Mouse (Mus musculus): Measurements from ENCODE around the gene Gltp. TPM values are rescaled to one million over a fixed set of nuclear protein-coding genes. Genes with fewer than 3 reads are reported as not detected.

Gene Gltp
- polyA plus RNA-seq, 1 experiment from 2014 or later: 45.9 TPM

DNA sequence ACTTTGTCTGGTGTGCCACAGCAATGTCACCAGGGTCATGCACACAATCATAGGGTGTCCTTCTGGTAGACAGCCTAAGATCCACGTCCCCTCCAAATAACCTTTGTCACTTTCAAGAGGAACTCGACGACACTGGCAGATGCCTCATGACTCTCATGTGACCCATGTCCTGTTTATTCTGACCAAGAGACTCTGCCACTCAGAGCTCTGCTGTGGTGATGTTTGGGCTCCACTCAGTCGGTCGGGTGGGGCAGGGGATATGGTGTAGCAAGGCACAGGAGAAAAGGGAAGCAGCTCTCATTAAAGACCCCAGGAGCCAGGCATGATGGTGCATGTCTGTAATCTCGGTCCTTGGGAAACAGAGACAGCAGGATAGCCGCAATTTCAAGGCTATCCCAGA is 8.2 kb upstream of the Gltp start:
- no peaks in the 10 kb centered on the region for H3K4me1 ChIP-seq (replicated peaks)
- peaks cover 11% of the 10 kb centered on the region for H3K27me3 ChIP-seq
- no peak overlapping the region for H3K4me3 ChIP-seq
- H3K4me2 ChIP-seq: no peak overlapping the region
- no peak for ATAC-seq (replicated peaks; ENCODE audit: insufficient number of reproducible peaks, insufficient read depth, low FRiP score, low read depth)
- H3K27ac ChIP-seq: no peak overlapping the region
- no peaks in the 10 kb centered on the region for H3K9me3 ChIP-seq (replicated peaks)
- no peak overlapping the region for H3K9ac ChIP-seq
- WGBS: 44% methylated on average over 7 of the region's 7 CpGs
- H3K36me3 ChIP-seq: no peaks in the 10 kb centered on the region

DNA sequence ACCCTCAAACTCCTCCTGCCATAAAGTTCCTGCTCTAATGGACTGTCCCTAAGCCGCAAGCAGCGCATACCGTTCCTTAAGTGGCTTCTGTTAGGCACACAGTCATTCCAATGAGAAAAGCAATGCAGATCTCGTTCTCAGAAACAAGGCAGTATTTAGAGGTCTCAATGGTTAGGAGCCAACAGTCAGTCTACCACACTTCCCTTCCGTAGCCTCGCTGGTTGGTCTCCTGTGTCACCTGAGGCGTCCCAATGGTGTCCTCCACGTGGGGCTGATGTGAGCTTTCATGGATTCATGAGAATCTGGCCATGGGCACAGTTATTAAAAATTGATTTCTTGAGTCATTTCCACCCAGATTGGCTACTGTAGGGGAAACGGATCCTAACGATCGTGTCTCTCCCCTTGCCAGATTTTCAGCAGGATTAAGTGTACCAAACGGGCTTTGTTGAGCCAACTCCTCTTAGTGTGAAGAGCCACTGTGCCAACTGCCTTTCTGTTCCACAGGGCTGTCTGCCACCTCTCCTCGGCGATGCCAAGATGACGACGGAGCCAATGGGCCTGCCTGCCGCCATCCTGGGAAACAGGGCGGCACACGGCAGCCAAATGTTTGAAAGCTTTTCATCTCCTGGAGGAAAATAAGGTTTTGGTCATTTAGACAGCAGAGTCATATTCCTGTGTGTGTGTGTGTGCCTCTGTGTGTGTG is 7.4 kb upstream of the Gltp start:
- ATAC-seq (replicated peaks; ENCODE audit: insufficient number of reproducible peaks, insufficient read depth, low FRiP score, low read depth): no peak
- no peak overlapping the region for H3K4me2 ChIP-seq
- no peak overlapping the region for H3K4me3 ChIP-seq
- H3K9ac ChIP-seq: no peak overlapping the region
- no peak overlapping the region for H3K27ac ChIP-seq
- H3K36me3 ChIP-seq: no peaks in the 10 kb centered on the region
- no peaks in the 10 kb centered on the region for H3K9me3 ChIP-seq (replicated peaks)
- peaks cover 16% of the 10 kb centered on the region for H3K27me3 ChIP-seq
- 82% methylated on average over 19 of the region's 19 CpGs for WGBS
- H3K4me1 ChIP-seq (replicated peaks): no peaks in the 10 kb centered on the region

- H3K36me3 ChIP-seq: no peaks in the 10 kb centered on the region
- no peak overlapping the region for H3K27ac ChIP-seq
- peaks cover 16% of the 10 kb centered on the region for H3K27me3 ChIP-seq
- no peak overlapping the region for H3K4me2 ChIP-seq
- H3K4me3 ChIP-seq: no peak overlapping the region
- H3K9ac ChIP-seq: no peak overlapping the region
- H3K9me3 ChIP-seq (replicated peaks): no peaks in the 10 kb centered on the region
- ATAC-seq (replicated peaks; ENCODE audit: insufficient number of reproducible peaks, insufficient read depth, low FRiP score, low read depth): no peak
- WGBS: 74% methylated on average over 17 of the region's 17 CpGs
- no peaks in the 10 kb centered on the region for H3K4me1 ChIP-seq (replicated peaks)
Measured at GRCm38 (mm10) chr5:114696939-114697338, 6.2 kb upstream of the Gltp start.

- no peaks in the 10 kb centered on the region for H3K36me3 ChIP-seq
- no peak overlapping the region for H3K9ac ChIP-seq
- peaks cover 4% of the 10 kb centered on the region for H3K4me1 ChIP-seq (replicated peaks)
- H3K4me2 ChIP-seq: no peak overlapping the region
- no peak overlapping the region for H3K4me3 ChIP-seq
- H3K9me3 ChIP-seq (replicated peaks): no peaks in the 10 kb centered on the region
- H3K27ac ChIP-seq: no peak overlapping the region
- peaks cover 16% of the 10 kb centered on the region for H3K27me3 ChIP-seq
- 70% methylated on average over 5 of the region's 5 CpGs for WGBS
- ATAC-seq (replicated peaks; ENCODE audit: insufficient number of reproducible peaks, insufficient read depth, low FRiP score, low read depth): no peak
Measured at GRCm38 (mm10) chr5:114695775-114696174, 5.0 kb upstream of the Gltp start.

- ATAC-seq (replicated peaks; ENCODE audit: insufficient number of reproducible peaks, insufficient read depth, low FRiP score, low read depth): no peak
- Histone ChIP-seq H3K36me3 (no peaks in the 10 kb centered on the region), H3K4me1 (replicated peaks) (peaks cover 21% of the 10 kb centered on the region), H3K4me2 (peak overlapping the region; percentile 95), H3K4me3 (peak overlapping the region; percentile 83), H3K27ac (no peak overlapping the region), H3K27me3 (peaks cover 11% of the 10 kb centered on the region), H3K9me3 (replicated peaks) (no peaks in the 10 kb centered on the region), H3K9ac (peak overlapping the region; percentile 83)
- WGBS: 21% methylated on average over 16 of the region's 16 CpGs
Measured at GRCm38 (mm10) chr5:114689700-114690366, 951 bp downstream of the Gltp start.

DNA sequence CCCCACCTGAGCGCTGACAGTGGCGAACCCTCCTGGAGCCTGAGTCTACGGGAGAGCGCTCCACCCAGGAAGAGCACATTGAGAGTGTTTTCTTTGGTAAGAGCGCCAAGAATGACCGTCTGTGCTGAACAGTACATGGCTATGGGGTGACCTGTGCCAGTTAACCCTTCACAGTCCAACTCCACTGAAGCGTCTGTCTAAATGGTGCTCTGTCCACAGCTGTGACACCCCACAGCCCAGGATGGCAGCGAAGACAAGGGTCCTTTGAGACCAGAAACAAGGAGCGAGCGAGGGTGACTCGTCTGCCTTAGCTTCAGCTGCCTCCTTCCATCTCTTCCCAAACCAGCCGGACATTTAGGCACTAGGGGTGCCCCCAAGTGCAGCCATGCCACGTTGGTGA is 2.1 kb downstream of the Gltp start:
- ATAC-seq (replicated peaks; ENCODE audit: insufficient number of reproducible peaks, insufficient read depth, low FRiP score, low read depth): no peak
- Histone ChIP-seq H3K27ac (no peak overlapping the region), H3K4me2 (no peak overlapping the region), H3K4me1 (replicated peaks) (peaks cover 24% of the 10 kb centered on the region), H3K27me3 (peaks cover 3% of the 10 kb centered on the region), H3K36me3 (no peaks in the 10 kb centered on the region), H3K4me3 (no peak overlapping the region), H3K9ac (no peak overlapping the region), H3K9me3 (replicated peaks) (no peaks in the 10 kb centered on the region)
- 83% methylated on average over 13 of the region's 13 CpGs for WGBS

GRCm38 (mm10) chr5:114687901-114688300 is 2.9 kb downstream of the Gltp start:
- H3K4me1 ChIP-seq (replicated peaks): peaks cover 24% of the 10 kb centered on the region
- ATAC-seq (replicated peaks; ENCODE audit: insufficient number of reproducible peaks, insufficient read depth, low FRiP score, low read depth): no peak
- no peak overlapping the region for H3K4me2 ChIP-seq
- no peaks in the 10 kb centered on the region for H3K9me3 ChIP-seq (replicated peaks)
- no peaks in the 10 kb centered on the region for H3K27me3 ChIP-seq
- no peaks in the 10 kb centered on the region for H3K36me3 ChIP-seq
- H3K27ac ChIP-seq: no peak overlapping the region
- no peak overlapping the region for H3K4me3 ChIP-seq
- H3K9ac ChIP-seq: no peak overlapping the region

DNA sequence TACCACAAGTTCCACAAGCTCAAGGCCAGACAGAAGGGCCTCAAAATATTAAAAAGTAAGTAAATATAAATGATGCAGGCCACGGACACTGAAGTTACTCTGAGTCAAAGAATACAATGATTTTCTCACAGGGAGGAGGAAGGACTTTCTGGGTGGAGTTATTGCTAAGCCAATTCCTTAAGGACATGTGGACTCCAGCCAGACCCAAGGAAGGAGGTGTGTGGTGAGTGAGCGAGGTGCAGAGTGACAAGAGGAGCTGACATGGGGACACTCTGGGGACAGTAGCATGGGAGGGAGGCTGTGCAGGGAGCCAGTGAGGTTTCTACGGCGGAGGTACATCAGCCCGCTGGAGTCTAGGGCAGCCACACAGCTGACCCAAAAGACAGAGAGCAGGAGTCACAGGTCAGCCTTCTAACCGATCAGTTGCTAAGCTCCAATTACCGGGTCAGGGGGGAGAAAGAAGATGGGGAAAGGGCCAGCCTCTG is 4.0 kb downstream of the Gltp start:
- H3K4me1 ChIP-seq (replicated peaks): peaks cover 26% of the 10 kb centered on the region
- H3K27me3 ChIP-seq: no peaks in the 10 kb centered on the region
- no peak overlapping the region for H3K27ac ChIP-seq
- ATAC-seq (replicated peaks; ENCODE audit: insufficient number of reproducible peaks, insufficient read depth, low FRiP score, low read depth): no peak
- no peaks in the 10 kb centered on the region for H3K36me3 ChIP-seq
- 66% methylated on average over 7 of the region's 7 CpGs for WGBS
- H3K4me2 ChIP-seq: no peak overlapping the region
- no peak overlapping the region for H3K4me3 ChIP-seq
- no peak overlapping the region for H3K9ac ChIP-seq
- no peaks in the 10 kb centered on the region for H3K9me3 ChIP-seq (replicated peaks)

GRCm38 (mm10) chr5:114685986-114686385 is 4.8 kb downstream of the Gltp start:
- H3K27me3 ChIP-seq: no peaks in the 10 kb centered on the region
- H3K9ac ChIP-seq: no peak overlapping the region
- 87% methylated on average over 5 of the region's 5 CpGs for WGBS
- H3K4me3 ChIP-seq: no peak overlapping the region
- no peaks in the 10 kb centered on the region for H3K36me3 ChIP-seq
- ATAC-seq (replicated peaks; ENCODE audit: insufficient number of reproducible peaks, insufficient read depth, low FRiP score, low read depth): no peak
- no peaks in the 10 kb centered on the region for H3K9me3 ChIP-seq (replicated peaks)
- no peak overlapping the region for H3K27ac ChIP-seq
- H3K4me1 ChIP-seq (replicated peaks): peaks cover 29% of the 10 kb centered on the region
- H3K4me2 ChIP-seq: no peak overlapping the region

- Histone ChIP-seq H3K9me3 (replicated peaks) (no peaks in the 10 kb centered on the region), H3K4me1 (replicated peaks) (peaks cover 24% of the 10 kb centered on the region), H3K4me3 (no peak overlapping the region), H3K27ac (peak overlapping the region; percentile 61; the same call in 1 of the 2 replicates), H3K9ac (no peak overlapping the region), H3K27me3 (no peaks in the 10 kb centered on the region), H3K4me2 (no peak overlapping the region), H3K36me3 (peaks cover 7% of the 10 kb centered on the region; the same call in 1 of the 2 replicates)
- ATAC-seq (replicated peaks; ENCODE audit: insufficient number of reproducible peaks, insufficient read depth, low FRiP score, low read depth): no peak
- 60% methylated on average over 8 of the region's 8 CpGs for WGBS
Measured at GRCm38 (mm10) chr5:114681717-114682116, 9.1 kb downstream of the Gltp start.

- no peak overlapping the region for H3K4me3 ChIP-seq
- H3K4me2 ChIP-seq: no peak overlapping the region
- no peak for ATAC-seq (replicated peaks; ENCODE audit: insufficient number of reproducible peaks, insufficient read depth, low FRiP score, low read depth)
- no peaks in the 10 kb centered on the region for H3K27me3 ChIP-seq
- peaks cover 9% of the 10 kb centered on the region; the same call in 1 of the 2 replicates for H3K36me3 ChIP-seq
- H3K9me3 ChIP-seq (replicated peaks): no peaks in the 10 kb centered on the region
- no peak overlapping the region for H3K9ac ChIP-seq
- H3K27ac ChIP-seq: peak overlapping the region; percentile 61
- WGBS: 52% methylated on average over 19 of the region's 19 CpGs
- H3K4me1 ChIP-seq (replicated peaks): peaks cover 24% of the 10 kb centered on the region
Measured at GRCm38 (mm10) chr5:114680676-114681285, 10.0 kb downstream of the Gltp start.
